Mouse (Mus musculus) lung, embryonic 16.5 days (tissue): ENCODE measurements around the gene Tmem74b. TPM values are rescaled to one million over a fixed set of nuclear protein-coding genes. Genes with fewer than 3 reads are reported as not detected.
A peak's percentile ranks its signal among the peaks of the same experiment; 100 is the strongest.

Experiments used
- ATAC-seq: fragments of 200-750 bp; cut with Nextera tagmentation; 2 replicates; pipeline ENCODE4 v1.8.0; 2017; ENCODE audit warnings: low read depth, mild to moderate bottlenecking, moderate library complexity
- H3K27ac ChIP-seq: fragments of 300-500 bp; sonication (generic); 2 replicates; pipeline ENCODE4 v1.5.1; 2014; ENCODE audit warnings: mild to moderate bottlenecking, control low read depth, low read length
- H3K27me3 ChIP-seq: fragments of 300-500 bp; sonication (generic); 2 replicates; pipeline ENCODE4 v1.6.1; 2014; ENCODE audit warnings: low read depth, low read length, mixed read lengths; ENCODE audit not compliant: control insufficient read depth, insufficient read depth
- H3K36me3 ChIP-seq: fragments of 300-500 bp; sonication (generic); 2 replicates; pipeline ENCODE4 v1.6.1; 2014; ENCODE audit warnings: low read length; ENCODE audit not compliant: control insufficient read depth, insufficient read depth
- H3K4me1 ChIP-seq: fragments of 300-500 bp; sonication (generic); replicated peaks from 2 replicates; pipeline ENCODE4 v1.6.1; 2014; ENCODE audit warnings: low read length, mixed read lengths; ENCODE audit not compliant: control insufficient read depth, insufficient read depth
- H3K4me2 ChIP-seq: fragments of 300-500 bp; sonication (generic); 2 replicates; pipeline ENCODE4 v1.6.1; 2014; ENCODE audit warnings: low read depth, low read length, control low read depth
- H3K4me3 ChIP-seq: fragments of 300-500 bp; sonication (generic); 2 replicates; pipeline ENCODE4 v1.5.1; 2014; ENCODE audit warnings: mild to moderate bottlenecking, low read length, control low read depth
- H3K9ac ChIP-seq: fragments of 300-500 bp; sonication (generic); 2 replicates; pipeline ENCODE4 v1.6.1; 2014; ENCODE audit warnings: low read length, control low read depth
- H3K9me3 ChIP-seq: fragments of 300-500 bp; sonication (generic); 2 replicates; pipeline ENCODE4 v1.6.1; 2016; ENCODE audit warnings: low read length; ENCODE audit not compliant: control insufficient read depth
- WGBS: fragments of 180-500 bp; shearing (Covaris S2); extraction: QIAGEN DNeasy Blood & Tissue Kit; methylation state at CpG from one replicate; pipeline ENCODE4 v1.1.7; 2014; 5-methylcytosine and 5-hydroxymethylcytosine counted together
- polyA plus RNA-seq: library from polyadenylated mRNA; unstranded; fragments of >200 nt; fragmentation: Nextera tagmentation; extraction: Ambion mirVana; gene quantifications from 2 replicates; pipeline ENCODE4 v1.2.1, GENCODE M21; 2015

Gene Tmem74b
- polyA plus RNA-seq: 1.4 and 1.6 TPM in 2 replicates

DNA sequence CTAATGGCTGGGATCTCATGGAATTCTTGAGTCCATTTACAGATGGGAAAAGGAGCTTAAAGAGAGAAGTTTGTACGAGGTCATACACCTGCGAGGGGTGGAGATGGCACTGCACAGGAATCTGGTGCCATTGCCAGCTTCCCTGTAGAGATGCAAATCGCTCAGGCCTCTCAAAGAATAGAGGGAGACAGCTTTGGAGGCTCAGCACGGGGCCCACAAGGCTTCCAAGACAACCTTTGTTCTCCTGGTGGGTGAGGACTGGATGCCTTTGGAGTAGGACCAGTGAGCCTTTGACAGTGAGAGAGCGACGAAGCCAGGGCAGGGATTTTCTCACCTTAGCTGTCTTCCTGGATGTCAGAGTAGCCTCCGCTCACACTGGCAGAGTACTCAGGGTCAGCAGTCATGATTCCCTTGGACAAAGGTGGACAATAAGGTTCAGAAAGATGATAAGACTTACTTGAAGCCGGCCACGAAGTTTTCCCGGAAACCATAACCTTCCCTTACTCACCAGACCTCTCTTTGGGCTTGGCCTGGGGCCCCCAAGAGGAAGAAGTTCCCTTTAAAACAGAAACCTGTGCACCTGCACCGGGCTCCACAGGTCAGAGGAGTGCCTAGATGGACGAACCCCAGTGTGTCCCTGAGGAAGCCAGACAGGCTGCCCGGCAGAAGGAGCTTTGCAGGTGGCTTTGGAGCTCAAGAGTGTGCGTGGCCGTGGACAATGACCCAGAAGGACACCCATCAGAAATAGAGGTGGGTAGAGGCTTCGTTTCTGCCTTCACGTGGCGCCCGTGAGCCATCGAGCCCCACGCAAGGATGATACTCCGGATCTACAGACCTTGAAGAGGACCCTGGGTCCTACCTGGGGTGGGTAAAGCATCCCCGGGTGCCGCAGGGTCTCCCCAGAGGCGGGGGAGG is at the start of gene Tmem74b:
Gene Tmem74b, plus strand, starts transcription at position 778 of the 915 bp plus-strand sequence.
- peak within 1 kb of the TSS; percentile 100 for H3K4me2 ChIP-seq
- H3K27me3 ChIP-seq: peaks cover 26% of the 10 kb centered on the region
- no peaks in the 10 kb centered on the region for H3K9me3 ChIP-seq
- H3K27ac ChIP-seq: no peak within 1 kb of the TSS
- H3K36me3 ChIP-seq: no peaks in the 10 kb centered on the region
- peaks cover 9% of the 10 kb centered on the region for H3K4me1 ChIP-seq
- H3K9ac ChIP-seq: peak within 1 kb of the TSS; percentile 70
- H3K4me3 ChIP-seq: peak within 1 kb of the TSS; percentile 59
- 5% methylated on average over 23 of the region's 25 CpGs for WGBS
- ATAC-seq: no peak

DNA sequence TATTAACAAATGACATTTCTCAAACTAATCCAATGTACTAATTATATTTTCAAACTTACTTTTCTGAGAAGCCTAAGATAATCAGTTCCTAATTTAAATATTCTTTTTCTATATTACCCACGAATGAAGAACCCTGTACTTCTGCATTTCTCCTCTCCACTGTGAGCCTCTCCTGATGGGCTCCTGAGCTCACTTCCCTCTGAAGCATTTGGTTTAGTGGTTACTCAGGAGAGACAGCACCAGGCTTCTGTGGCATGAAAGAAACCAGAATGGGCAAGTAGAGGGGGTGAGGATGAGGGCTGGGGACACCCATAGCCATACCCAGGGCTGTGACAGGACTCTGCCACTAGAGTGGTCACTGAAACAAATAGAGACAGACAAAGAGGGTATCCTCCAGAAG is 49.8 kb upstream of the Tmem74b start:
- Histone ChIP-seq H3K4me2 (no peak overlapping the region), H3K4me3 (no peak overlapping the region), H3K27me3 (no peaks in the 10 kb centered on the region), H3K9me3 (no peaks in the 10 kb centered on the region), H3K9ac (no peak overlapping the region), H3K36me3 (no peaks in the 10 kb centered on the region), H3K27ac (no peak overlapping the region), H3K4me1 (no peaks in the 10 kb centered on the region)
- 60% methylated on average over 1 of the region's 1 CpGs for WGBS
- no peak for ATAC-seq

DNA sequence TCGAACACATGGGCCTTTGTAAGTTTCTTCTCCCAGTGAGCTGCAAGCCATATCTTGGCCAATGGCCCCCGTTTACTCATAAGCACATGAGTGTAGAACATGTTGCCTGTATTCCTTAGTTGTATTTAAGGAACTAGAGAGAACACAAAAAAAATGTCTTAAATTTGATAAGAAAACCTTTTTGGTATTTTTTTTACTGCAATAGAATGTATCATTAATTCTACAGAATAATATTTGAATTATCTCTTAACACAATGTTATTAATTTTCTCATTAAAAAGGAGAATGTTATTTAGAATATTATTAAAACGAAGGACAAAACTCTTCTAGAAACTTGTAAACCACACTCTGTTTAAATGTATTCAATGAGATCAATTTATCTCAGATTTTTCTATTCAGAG is 33.4 kb upstream of the Tmem74b start, which contains the start of gene Rad21l:
Gene Rad21l, minus strand, starts transcription at position 101 of the 400 bp plus-strand sequence.
- Histone ChIP-seq H3K4me1 (no peaks in the 10 kb centered on the region), H3K27me3 (peaks cover 4% of the 10 kb centered on the region), H3K9ac (no peak within 1 kb of the TSS), H3K4me2 (no peak within 1 kb of the TSS), H3K9me3 (no peaks in the 10 kb centered on the region), H3K27ac (no peak within 1 kb of the TSS), H3K4me3 (no peak within 1 kb of the TSS), H3K36me3 (no peaks in the 10 kb centered on the region)
- 64% methylated on average over 3 of the region's 3 CpGs for WGBS
- no peak for ATAC-seq

DNA sequence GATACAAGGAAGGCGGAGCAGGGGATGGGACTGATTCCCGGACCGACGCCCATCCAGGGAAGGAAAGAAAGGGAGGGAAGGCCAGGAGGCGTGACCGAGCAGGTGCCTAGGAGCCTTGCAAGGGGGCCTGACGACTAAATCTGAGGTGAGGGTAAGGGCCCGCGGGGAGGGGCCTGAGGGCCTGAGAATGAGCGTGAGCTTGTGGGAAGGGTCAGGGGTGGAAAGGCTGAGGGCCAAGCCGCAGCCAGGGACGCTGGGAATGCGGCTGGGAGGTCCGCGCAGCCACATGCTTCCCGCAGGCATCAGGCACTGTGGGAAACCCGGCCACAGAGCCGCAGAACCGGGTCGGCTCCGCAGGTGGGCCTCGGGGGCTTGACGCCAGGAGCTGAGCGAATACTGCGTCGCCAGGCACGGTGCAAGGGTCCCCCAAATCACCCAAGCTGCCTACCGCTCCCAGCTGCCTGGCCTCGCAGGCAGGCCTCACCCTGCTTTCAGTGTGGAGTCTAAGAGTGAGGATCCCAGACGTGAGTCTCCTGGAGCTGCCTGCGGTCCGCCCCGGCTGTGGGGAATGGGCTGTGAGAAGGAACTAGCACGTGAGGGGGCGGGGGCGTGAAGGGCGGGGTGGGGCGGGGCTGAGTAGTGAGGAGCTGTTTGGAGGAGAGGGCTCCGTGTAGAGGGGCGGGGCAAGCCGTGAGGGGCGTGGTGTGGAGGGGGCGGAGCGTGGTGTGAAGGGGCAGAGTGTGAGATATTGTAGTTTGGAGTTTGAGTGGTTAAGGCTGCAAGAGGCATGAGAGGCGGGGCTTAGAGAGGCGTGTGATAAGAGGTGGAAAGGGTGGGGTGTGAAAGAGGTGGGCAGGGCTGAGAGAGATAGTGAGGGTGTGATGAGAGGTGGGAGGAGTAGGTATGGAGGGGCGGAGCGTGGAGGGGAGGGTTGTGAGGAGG is 31.5 kb upstream of the Tmem74b start:
- WGBS: 33% methylated on average over 48 of the region's 48 CpGs
- H3K4me3 ChIP-seq: no peak overlapping the region
- H3K27me3 ChIP-seq: peaks cover 4% of the 10 kb centered on the region
- no peaks in the 10 kb centered on the region for H3K9me3 ChIP-seq
- no peak overlapping the region for H3K4me2 ChIP-seq
- H3K36me3 ChIP-seq: no peaks in the 10 kb centered on the region
- H3K9ac ChIP-seq: no peak overlapping the region
- peak; percentile 51 for ATAC-seq
- no peak overlapping the region for H3K27ac ChIP-seq
- no peaks in the 10 kb centered on the region for H3K4me1 ChIP-seq

DNA sequence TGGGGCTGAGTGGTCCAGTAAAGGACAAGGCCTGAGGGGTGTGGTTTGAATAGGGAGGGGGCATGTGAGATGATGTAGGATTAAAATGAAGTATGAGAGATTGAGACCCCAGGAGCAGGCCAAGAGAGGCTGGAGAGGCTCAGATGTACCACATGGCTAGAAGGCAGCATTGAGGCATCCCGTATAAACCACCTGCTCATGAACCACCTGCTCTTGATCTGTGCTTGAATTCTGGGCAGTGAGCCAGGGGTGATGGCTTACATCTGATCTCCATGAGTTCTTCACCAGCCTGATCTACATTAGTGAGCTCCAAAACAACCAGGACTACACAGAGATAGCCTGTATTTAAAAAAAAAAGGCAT is 30.9 kb upstream of the Tmem74b start:
- no peak overlapping the region for H3K9ac ChIP-seq
- H3K27ac ChIP-seq: no peak overlapping the region
- no peaks in the 10 kb centered on the region for H3K36me3 ChIP-seq
- H3K4me1 ChIP-seq: no peaks in the 10 kb centered on the region
- H3K9me3 ChIP-seq: no peaks in the 10 kb centered on the region
- peaks cover 4% of the 10 kb centered on the region for H3K27me3 ChIP-seq
- no peak overlapping the region for H3K4me3 ChIP-seq
- peak; percentile 31 for ATAC-seq
- no peak overlapping the region for H3K4me2 ChIP-seq
- WGBS: 60% methylated on average over 1 of the region's 1 CpGs

DNA sequence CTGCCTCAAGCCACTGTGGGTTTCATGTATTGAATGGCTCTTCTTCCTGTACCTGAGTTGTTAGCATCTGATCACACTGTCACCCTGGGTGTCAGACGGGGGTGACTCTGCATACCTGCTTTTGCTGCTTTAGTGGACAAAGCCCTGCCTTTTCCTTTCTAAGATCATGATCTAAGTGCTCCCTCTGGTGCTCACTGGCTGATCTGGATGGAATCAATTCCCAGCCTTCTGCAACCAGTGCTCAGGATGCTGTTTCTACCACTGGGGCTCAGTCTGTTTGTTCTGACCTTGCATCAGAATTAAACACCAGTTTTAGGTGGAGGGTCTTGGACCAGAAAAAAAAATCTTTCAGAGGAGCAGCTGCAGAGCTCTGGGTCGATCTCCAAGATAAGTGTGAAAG is 25.6 kb upstream of the Tmem74b start:
- ATAC-seq: no peak
- WGBS: 55% methylated on average over 2 of the region's 2 CpGs
- H3K27me3 ChIP-seq: no peaks in the 10 kb centered on the region; the same call in 1 of the 2 replicates

DNA sequence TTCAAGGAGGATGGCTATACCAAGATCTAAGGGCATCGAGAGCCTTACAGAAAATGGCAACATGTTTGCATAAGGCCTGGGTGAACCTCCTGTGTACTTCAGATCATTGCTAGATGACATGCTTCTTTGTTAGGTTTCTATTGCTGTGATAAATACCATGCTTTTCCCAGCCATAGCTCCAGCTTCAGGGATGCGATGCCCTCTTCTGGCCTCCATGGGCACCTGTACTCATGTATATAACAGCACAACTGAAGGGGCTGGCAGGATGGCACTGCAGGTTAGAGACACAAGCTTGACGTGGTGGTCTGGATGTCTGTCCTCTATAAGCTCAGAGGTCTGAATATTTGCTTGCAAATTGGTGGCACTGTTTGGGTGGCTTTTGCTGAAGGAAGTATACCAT is 19.5 kb upstream of the Tmem74b start:
- Histone ChIP-seq H3K9me3 (no peaks in the 10 kb centered on the region), H3K36me3 (no peaks in the 10 kb centered on the region), H3K27me3 (no peaks in the 10 kb centered on the region), H3K4me2 (no peak overlapping the region), H3K4me3 (no peak overlapping the region), H3K4me1 (no peaks in the 10 kb centered on the region), H3K9ac (no peak overlapping the region), H3K27ac (no peak overlapping the region)
- no peak for ATAC-seq
- WGBS: 43% methylated on average over 3 of the region's 3 CpGs

More for the DNA sequence above, 25.6 kb upstream of the Tmem74b start:
- no peaks in the 10 kb centered on the region for H3K4me1 ChIP-seq
- H3K9ac ChIP-seq: no peak overlapping the region
- no peak overlapping the region for H3K27ac ChIP-seq
- no peak overlapping the region for H3K4me2 ChIP-seq
- H3K36me3 ChIP-seq: no peaks in the 10 kb centered on the region
- no peak overlapping the region for H3K4me3 ChIP-seq
- H3K9me3 ChIP-seq: no peaks in the 10 kb centered on the region

DNA sequence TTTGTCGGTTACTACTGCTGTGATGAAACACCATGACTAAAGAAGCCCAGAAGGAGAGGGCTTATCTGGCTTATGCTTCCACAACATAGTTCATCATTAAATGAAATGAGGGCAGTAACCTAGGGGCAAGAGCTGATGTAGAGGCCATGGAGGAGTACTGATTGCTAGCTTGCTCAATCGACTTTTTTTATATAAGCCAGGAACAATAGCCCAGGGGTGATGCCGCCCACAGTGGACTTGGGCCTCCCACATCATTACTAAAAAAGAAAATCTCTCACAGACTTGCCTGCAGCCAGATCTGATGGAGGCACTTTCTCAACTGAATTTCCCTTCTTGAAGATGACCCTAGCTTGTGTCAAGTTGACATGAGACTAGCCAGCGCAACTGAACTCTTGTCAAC is 18.8 kb upstream of the Tmem74b start:
- WGBS: 80% methylated on average over 4 of the region's 4 CpGs
- no peak for ATAC-seq
- Histone ChIP-seq H3K9ac (no peak overlapping the region), H3K36me3 (no peaks in the 10 kb centered on the region), H3K9me3 (no peaks in the 10 kb centered on the region), H3K27me3 (no peaks in the 10 kb centered on the region), H3K4me3 (no peak overlapping the region), H3K4me2 (no peak overlapping the region), H3K27ac (no peak overlapping the region), H3K4me1 (no peaks in the 10 kb centered on the region)
